Mouse (Mus musculus): ENCODE data around the gene Ssr1.

DNA sequence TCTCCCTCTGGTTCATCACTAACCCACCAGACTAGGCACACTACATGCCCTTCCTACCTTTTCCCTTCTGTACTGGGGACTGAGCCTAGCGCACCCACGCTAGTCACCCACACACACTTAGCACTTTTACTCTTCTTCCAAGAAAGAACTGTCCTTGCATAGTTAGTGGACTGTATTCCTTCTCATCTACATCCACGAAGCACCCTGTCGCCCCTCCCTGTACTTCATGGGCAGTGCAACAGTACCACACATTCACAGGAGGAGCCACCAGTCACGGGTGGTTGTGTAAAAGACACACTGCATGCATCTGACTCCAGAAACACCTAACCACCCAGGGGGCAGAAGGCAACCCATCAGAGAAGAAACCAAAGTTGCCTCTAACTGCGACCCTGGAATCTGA is 20.0 kb downstream of the Ssr1 start:
- no peak for TF ChIP-seq CTCF (IDR thresholded peaks at IDR 0.05; ENCODE audit: low read depth, low read length)
- no peak for TF ChIP-seq POLR2A (IDR thresholded peaks at IDR 0.05; ENCODE audit: borderline replicate concordance, low read depth, low read length)
